Mouse (Mus musculus) neural tube, embryonic 15.5 days (tissue): ENCODE results near the gene Kcne3. TPM values are rescaled to one million over a fixed set of nuclear protein-coding genes. Genes with fewer than 3 reads are reported as not detected.

Experiments used
- ATAC-seq: fragments of 200-750 bp; cut with Nextera tagmentation; 2 replicates; pipeline ENCODE4 v1.8.0; 2017; ENCODE audit warnings: mild to moderate bottlenecking, moderate TSS enrichment, moderate library complexity; ENCODE audit not compliant: low FRiP score
- H3K27ac ChIP-seq: fragments of 300-500 bp; sonication (generic); replicated peaks from 2 replicates; pipeline ENCODE4 v1.5.1; 2015; ENCODE audit warnings: mild to moderate bottlenecking, inconsistent platforms
- H3K27me3 ChIP-seq: fragments of 300-500 bp; sonication (generic); replicated peaks from 2 replicates; pipeline ENCODE4 v1.6.1; 2015; ENCODE audit warnings: inconsistent platforms
- H3K36me3 ChIP-seq: fragments of 300-500 bp; sonication (generic); 2 replicates; pipeline ENCODE4 v1.6.1; 2015; ENCODE audit warnings: inconsistent platforms
- H3K4me1 ChIP-seq: fragments of 300-500 bp; sonication (generic); 2 replicates; pipeline ENCODE4 v1.6.1; 2015; ENCODE audit warnings: inconsistent platforms
- H3K4me2 ChIP-seq: fragments of 300-500 bp; sonication (generic); 2 replicates; pipeline ENCODE4 v1.6.1; 2015; ENCODE audit warnings: inconsistent platforms, mild to moderate bottlenecking, moderate library complexity
- H3K4me3 ChIP-seq: fragments of 300-500 bp; sonication (generic); replicated peaks from 2 replicates; pipeline ENCODE4 v1.5.1; 2015; ENCODE audit warnings: mild to moderate bottlenecking, inconsistent platforms
- H3K9ac ChIP-seq: fragments of 300-500 bp; sonication (generic); replicated peaks from 2 replicates; pipeline ENCODE4 v1.6.1; 2015; ENCODE audit warnings: mild to moderate bottlenecking, inconsistent platforms
- H3K9me3 ChIP-seq: fragments of 300-500 bp; sonication (generic); replicated peaks from 2 replicates; pipeline ENCODE4 v1.6.1; 2016; ENCODE audit warnings: inconsistent platforms
- WGBS: fragments of 180-500 bp; shearing (Covaris S2); methylation state at CpG from one replicate; pipeline ENCODE4 v1.1.7; 2015; ENCODE audit warnings: mixed read lengths; 5-methylcytosine and 5-hydroxymethylcytosine counted together
- polyA plus RNA-seq: library from polyadenylated mRNA; unstranded; fragments of >200 nt; fragmentation: Nextera tagmentation; extraction: Ambion mirVana; gene quantifications from 2 replicates; pipeline ENCODE4 v1.2.1, GENCODE M21; 2015

Kcne3 gene
- polyA plus RNA-seq, 1 experiment from 2014 or later: 0.99 TPM

- no peak for ATAC-seq
- no peak overlapping the region for H3K9ac ChIP-seq
- H3K9me3 ChIP-seq: no peaks in the 10 kb centered on the region
- no peak overlapping the region for H3K27ac ChIP-seq
- H3K4me3 ChIP-seq: no peak overlapping the region
- peaks cover 36% of the 10 kb centered on the region for H3K27me3 ChIP-seq
- WGBS: 81% methylated on average over 3 of the region's 3 CpGs
- no peaks in the 10 kb centered on the region for H3K36me3 ChIP-seq
- peaks cover 16% of the 10 kb centered on the region for H3K4me1 ChIP-seq
- H3K4me2 ChIP-seq: no peak overlapping the region
Measured at GRCm38 (mm10) chr7:100182388-100182787, 6.1 kb downstream of the Kcne3 start.

DNA sequence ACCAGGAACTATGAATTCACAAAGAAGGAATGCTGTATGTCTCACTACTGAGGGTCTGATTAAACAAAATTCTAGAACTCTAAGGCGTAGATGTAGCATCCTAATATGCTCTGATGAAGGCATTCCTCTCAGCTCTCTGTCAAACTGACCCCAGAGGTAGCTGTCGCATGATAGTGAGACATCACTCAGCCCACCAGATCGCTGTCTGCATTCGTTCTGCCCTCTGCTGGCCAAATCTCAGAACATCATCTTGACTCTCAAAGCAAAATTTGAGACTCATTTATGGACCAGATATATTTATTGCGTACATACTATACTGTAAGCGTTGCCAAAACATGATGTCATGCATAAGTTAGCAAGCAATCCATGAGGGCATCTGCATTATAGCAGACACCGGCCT, 11.3 kb downstream of the Kcne3 start:
- no peaks in the 10 kb centered on the region for H3K36me3 ChIP-seq
- H3K27ac ChIP-seq: no peak overlapping the region
- WGBS: 21% methylated on average over 7 of the region's 7 CpGs
- no peaks in the 10 kb centered on the region for H3K27me3 ChIP-seq
- ATAC-seq: no peak
- H3K4me3 ChIP-seq: no peak overlapping the region
- H3K9ac ChIP-seq: no peak overlapping the region
- no peak overlapping the region for H3K4me2 ChIP-seq
- no peaks in the 10 kb centered on the region for H3K4me1 ChIP-seq
- H3K9me3 ChIP-seq: no peaks in the 10 kb centered on the region

DNA sequence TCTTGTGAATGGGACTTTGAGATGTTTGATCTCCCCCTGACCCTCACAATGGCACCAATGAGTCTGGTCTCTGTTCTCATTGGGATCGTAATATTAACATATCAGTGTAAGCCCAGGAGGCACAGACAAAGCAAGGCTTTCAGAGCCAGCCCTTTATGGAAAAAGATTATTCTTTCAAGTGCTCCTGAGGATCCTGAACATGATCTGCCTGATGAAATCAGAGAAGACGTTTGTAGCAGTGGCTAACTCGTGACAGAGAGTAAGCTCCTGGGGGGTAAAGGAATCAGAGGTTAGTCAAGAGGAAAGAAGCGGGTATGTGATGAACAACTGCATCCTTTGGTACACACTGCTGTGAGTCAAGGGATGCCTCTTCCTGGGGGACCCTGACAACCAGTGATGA, 13.9 kb downstream of the Kcne3 start:
- 26% methylated on average over 4 of the region's 4 CpGs for WGBS
- Histone ChIP-seq H3K9me3 (no peaks in the 10 kb centered on the region), H3K4me3 (no peak overlapping the region), H3K36me3 (no peaks in the 10 kb centered on the region), H3K27me3 (no peaks in the 10 kb centered on the region), H3K27ac (no peak overlapping the region), H3K4me1 (no peaks in the 10 kb centered on the region), H3K4me2 (no peak overlapping the region), H3K9ac (no peak overlapping the region)
- ATAC-seq: no peak

DNA sequence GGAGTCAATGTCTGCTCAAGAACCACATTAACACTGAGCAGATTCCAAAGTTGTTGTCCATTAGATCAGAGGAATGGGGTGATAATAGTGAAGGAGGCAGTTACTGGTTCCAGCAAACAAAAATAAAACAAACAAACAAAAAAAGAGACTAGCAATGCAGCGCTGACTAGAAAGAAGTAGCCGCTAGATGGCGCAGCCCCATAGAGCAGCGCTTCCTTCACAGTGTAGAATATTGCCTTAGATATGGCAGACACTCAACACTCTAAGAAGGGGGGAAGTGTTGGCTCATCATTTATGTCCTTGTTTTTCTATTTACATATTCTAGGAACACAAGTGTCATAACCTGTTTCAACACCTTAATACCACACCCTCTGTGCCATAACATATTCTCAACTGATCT, 14.5 kb downstream of the Kcne3 start:
- no peak for ATAC-seq
- H3K4me1 ChIP-seq: no peaks in the 10 kb centered on the region
- no peak overlapping the region for H3K4me3 ChIP-seq
- H3K9me3 ChIP-seq: no peaks in the 10 kb centered on the region
- H3K36me3 ChIP-seq: no peaks in the 10 kb centered on the region
- no peak overlapping the region for H3K27ac ChIP-seq
- WGBS: 2% methylated on average over 4 of the region's 4 CpGs
- no peaks in the 10 kb centered on the region for H3K27me3 ChIP-seq
- no peak overlapping the region for H3K4me2 ChIP-seq
- H3K9ac ChIP-seq: no peak overlapping the region

- no peak for ATAC-seq
- Histone ChIP-seq H3K4me3 (no peak overlapping the region), H3K4me1 (no peaks in the 10 kb centered on the region), H3K9ac (no peak overlapping the region), H3K27me3 (no peaks in the 10 kb centered on the region), H3K4me2 (no peak overlapping the region), H3K9me3 (no peaks in the 10 kb centered on the region), H3K27ac (no peak overlapping the region), H3K36me3 (no peaks in the 10 kb centered on the region)
- 89% methylated on average over 3 of the region's 3 CpGs for WGBS
Measured at GRCm38 (mm10) chr7:100201191-100201590, 24.9 kb downstream of the Kcne3 start.

DNA sequence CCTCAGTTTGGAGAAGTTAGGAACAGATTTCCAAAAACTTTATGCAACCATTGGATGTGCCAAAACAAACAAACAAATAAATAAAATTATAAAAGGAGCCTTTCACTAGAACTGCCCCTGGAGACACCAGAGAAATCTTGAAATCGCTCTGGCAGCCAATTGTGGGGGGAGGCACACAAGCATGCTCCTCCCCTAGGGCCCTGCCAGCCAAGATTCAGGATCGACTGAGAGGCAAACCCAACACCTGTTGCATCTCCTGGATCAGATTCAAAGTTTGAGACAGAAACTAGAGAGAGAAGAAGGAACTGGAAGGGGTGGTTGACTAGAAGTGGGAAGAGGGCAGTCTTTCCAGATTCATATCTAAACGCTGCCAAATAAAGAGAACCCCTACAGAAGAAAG, 27.3 kb downstream of the Kcne3 start:
- no peak for ATAC-seq
- Histone ChIP-seq H3K27ac (no peak overlapping the region), H3K36me3 (no peaks in the 10 kb centered on the region)

GRCm38 (mm10) chr7:100204871-100205270, 28.6 kb downstream of the Kcne3 start:
- Histone ChIP-seq H3K4me2 (no peak overlapping the region), H3K27me3 (no peaks in the 10 kb centered on the region), H3K4me1 (no peaks in the 10 kb centered on the region), H3K4me3 (no peak overlapping the region), H3K36me3 (no peaks in the 10 kb centered on the region), H3K27ac (no peak overlapping the region), H3K9ac (no peak overlapping the region), H3K9me3 (no peaks in the 10 kb centered on the region)
- ATAC-seq: no peak
- 70% methylated on average over 6 of the region's 6 CpGs for WGBS

More for the DNA sequence above, 27.3 kb downstream of the Kcne3 start:
- WGBS: 67% methylated on average over 3 of the region's 3 CpGs
- Histone ChIP-seq H3K4me1 (no peaks in the 10 kb centered on the region), H3K9ac (no peak overlapping the region), H3K9me3 (no peaks in the 10 kb centered on the region), H3K4me3 (no peak overlapping the region), H3K4me2 (no peak overlapping the region), H3K27me3 (no peaks in the 10 kb centered on the region)

DNA sequence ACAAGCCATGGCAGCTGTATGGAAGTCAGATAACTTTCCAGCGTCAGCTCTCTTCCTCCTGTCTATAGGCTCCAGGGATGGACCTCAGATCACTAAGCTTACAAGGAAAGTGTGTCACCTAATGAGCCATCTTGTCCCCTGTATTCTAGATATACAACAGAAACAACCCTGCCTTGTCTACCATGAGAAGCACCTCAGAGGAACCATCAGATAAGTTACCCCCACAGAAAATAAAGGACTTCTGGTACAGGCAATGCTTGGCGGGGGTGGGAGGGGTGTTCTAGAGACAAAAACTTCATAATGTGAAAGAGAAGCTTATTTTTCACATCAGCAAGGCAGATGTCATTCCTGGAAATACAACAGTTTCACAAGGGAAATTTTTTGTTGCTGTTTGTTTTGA, 29.8 kb downstream of the Kcne3 start:
- Histone ChIP-seq H3K9ac (no peak overlapping the region), H3K4me2 (no peak overlapping the region), H3K27me3 (no peaks in the 10 kb centered on the region), H3K36me3 (no peaks in the 10 kb centered on the region), H3K27ac (no peak overlapping the region), H3K4me3 (no peak overlapping the region), H3K9me3 (no peaks in the 10 kb centered on the region), H3K4me1 (no peaks in the 10 kb centered on the region)
- 96% methylated on average over 2 of the region's 2 CpGs for WGBS
- no peak for ATAC-seq

DNA sequence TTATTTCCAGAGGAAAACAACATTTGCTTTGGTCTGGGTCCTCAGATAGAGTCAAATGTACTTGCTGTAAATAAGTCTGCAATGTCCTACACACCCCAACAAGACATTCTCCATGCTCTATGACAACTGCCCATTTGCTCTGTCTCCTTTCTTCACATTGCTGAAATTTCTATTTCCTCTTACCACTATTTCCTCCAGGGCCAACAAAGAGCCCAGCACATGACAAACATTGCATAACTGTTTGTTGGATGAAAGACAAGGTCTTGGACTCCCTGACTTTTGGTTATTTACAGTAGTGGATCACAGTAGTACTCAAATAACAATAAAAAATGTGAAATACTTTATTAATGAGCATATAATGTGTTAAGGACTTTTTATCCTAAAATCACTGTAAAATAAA, 31.6 kb downstream of the Kcne3 start:
- ATAC-seq: no peak
- no peaks in the 10 kb centered on the region for H3K9me3 ChIP-seq

GRCm38 (mm10) chr7:100214310-100214709, 38.0 kb downstream of the Kcne3 start:
- Histone ChIP-seq H3K4me1 (peaks cover 17% of the 10 kb centered on the region), H3K27me3 (no peaks in the 10 kb centered on the region), H3K36me3 (no peaks in the 10 kb centered on the region), H3K27ac (no peak overlapping the region), H3K9me3 (no peaks in the 10 kb centered on the region), H3K9ac (no peak overlapping the region), H3K4me2 (no peak overlapping the region), H3K4me3 (no peak overlapping the region)
- WGBS: 67% methylated on average over 4 of the region's 4 CpGs
- ATAC-seq: no peak

More for the DNA sequence above, 31.6 kb downstream of the Kcne3 start:
- Histone ChIP-seq H3K4me1 (no peaks in the 10 kb centered on the region), H3K9ac (no peak overlapping the region), H3K27me3 (no peaks in the 10 kb centered on the region), H3K4me2 (no peak overlapping the region), H3K36me3 (no peaks in the 10 kb centered on the region), H3K27ac (no peak overlapping the region), H3K4me3 (no peak overlapping the region)

DNA sequence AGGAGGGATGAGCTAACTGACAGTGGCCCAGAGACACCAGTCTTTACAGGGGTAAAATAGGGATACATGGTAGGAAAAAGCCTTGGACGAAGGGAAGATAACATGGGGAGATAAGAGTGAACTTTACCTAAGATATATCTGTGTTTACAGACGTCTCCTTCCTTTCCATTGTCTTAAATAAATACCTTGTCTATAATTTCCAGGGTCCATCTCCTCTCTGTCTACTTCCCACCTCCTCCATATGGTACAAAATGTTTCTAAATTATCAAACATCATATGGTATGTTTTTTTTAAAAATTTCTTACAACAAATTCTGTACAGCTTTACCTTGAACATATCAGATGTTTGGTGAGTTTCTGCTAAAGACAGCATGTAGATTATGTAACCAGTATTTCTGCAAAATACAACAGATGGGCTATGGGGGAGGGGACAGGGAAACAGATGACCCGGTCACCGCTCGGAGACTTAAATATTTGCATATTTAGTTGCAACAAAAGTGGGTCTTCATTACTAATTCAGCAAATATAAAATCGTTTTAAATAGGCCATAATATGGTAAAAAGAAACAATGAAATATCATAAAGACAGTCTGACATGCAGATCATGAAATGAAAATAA, 38.9 kb downstream of the Kcne3 start:
- Histone ChIP-seq H3K27me3 (no peaks in the 10 kb centered on the region), H3K4me1 (peaks cover 17% of the 10 kb centered on the region), H3K9ac (no peak overlapping the region), H3K9me3 (no peaks in the 10 kb centered on the region), H3K27ac (no peak overlapping the region), H3K4me2 (no peak overlapping the region), H3K36me3 (no peaks in the 10 kb centered on the region), H3K4me3 (no peak overlapping the region)
- ATAC-seq: no peak
- WGBS: 40% methylated on average over 6 of the region's 6 CpGs

DNA sequence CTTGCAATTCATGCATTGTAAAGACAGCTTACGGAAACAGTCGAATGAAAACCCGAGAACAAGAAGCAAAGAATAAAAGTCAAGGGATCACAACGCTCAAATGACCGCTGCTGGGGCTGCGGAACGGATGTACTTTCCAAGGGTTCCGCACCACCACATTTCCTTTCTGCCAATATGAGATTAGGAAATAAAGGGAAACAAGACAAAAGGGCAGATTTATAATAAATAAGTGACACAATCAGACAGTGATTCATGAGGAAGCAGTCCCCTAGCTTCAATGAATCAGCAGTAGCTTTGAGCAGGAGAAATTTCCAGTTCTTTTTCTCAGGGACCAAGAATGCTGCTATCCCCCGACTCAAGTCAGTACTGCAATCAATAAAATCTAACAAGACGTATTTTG, 39.7 kb downstream of the Kcne3 start:
- H3K27me3 ChIP-seq: no peaks in the 10 kb centered on the region
- no peak overlapping the region for H3K27ac ChIP-seq
- ATAC-seq: no peak
- H3K4me1 ChIP-seq: peaks cover 17% of the 10 kb centered on the region
- H3K4me3 ChIP-seq: peak overlapping the region; percentile 9; the same call in 1 of the 2 replicates
- H3K4me2 ChIP-seq: peak overlapping the region; percentile 45
- 14% methylated on average over 10 of the region's 10 CpGs for WGBS
- no peak overlapping the region for H3K9ac ChIP-seq
- no peaks in the 10 kb centered on the region for H3K9me3 ChIP-seq
- no peaks in the 10 kb centered on the region for H3K36me3 ChIP-seq
